Mouse (Mus musculus): ENCODE measurements around the gene Tmem223.

GRCm38 (mm10) chr19:8756635-8757387, 14.0 kb upstream of the Tmem223 start, which contains the start of gene Nxf1:
- peak; percentile 22; the same call in 1 of the 2 replicates for TF ChIP-seq CTCF (IDR thresholded peaks at IDR 0.05; ENCODE audit: low read depth)
- peak; percentile 44 for TF ChIP-seq EP300 (optimal IDR thresholded peaks at IDR 0.05)
